Mouse (Mus musculus) cerebellum, adult 2 months (tissue): ENCODE measurements at regions not wholly inside any gene's neighbourhood (a gene's known extent, or its start where the extent isn't known, plus 50 kb on each side); places are given as distances from the start of the nearest gene placed in this dataset.

ENCODE experiments used
- CTCF ChIP-seq: fragments of 200-500 bp; IDR thresholded peaks from 2 replicates; pipeline ENCODE4 v1.5.1; 2011; ENCODE audit warnings: low read depth, mild to moderate bottlenecking, control low read depth, low read length, moderate library complexity, borderline replicate concordance; ENCODE audit not compliant: insufficient read depth
- POLR2A ChIP-seq: fragments of 200-500 bp; IDR thresholded peaks from 2 replicates; pipeline ENCODE4 v1.6.1; 2011; ENCODE audit warnings: low read length, control low read depth, borderline replicate concordance; ENCODE audit not compliant: insufficient read depth

GRCm38 (mm10) chr1:32768071-32768470, 221.0 kb upstream of the Gm5415 start:
- TF ChIP-seq CTCF (no peak), POLR2A (no peak)
